Mouse (Mus musculus): Measurements from ENCODE around the gene Olfr920.

Olfr920 gene

DNA sequence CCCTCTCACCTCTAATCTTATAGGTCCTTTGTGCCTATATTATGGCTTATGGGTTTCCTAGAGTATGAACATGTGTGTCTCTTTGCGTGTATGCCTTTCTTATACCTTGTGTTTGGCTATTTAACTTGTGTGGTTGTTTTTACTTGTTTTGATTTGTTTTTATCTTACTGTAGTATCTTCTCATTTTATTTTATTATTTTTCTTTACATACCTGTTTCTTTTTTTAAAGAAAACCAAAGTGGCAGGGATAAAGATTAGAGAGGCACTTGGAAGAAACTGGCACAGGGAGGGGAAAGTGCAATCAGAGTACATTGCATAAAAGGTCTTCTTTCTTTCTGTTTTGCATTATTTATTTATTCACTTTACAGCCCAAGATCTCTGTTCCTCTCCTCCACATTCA is at the start of gene Olfr920:
Gene Olfr920, plus strand, starts transcription at position 301 of the 400 bp plus-strand sequence.
- DNase-seq (ENCODE audit: low spot score in 2 of 2), result no peak

DNA sequence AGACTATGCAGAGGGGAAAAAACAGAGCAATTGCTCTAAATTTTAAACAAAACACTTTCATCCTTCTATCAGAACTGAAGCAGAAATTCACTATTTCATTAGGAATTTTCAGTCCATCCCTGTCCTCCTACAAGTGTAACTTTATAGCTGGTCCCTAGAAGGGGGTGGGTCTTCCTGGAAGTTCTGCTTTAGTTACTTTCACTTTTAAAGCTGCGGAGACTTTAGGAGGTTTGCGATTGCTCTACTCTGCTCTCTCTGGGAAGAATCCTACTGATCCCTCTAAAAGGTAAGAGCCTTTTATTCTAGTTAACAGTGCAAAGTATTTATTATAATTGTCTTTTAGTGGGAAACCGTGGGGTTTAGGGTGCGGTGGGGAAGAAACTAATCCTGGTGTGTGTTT is 34.0 kb upstream of the Olfr920 start, which contains the start of gene Vwa5a:
Gene Vwa5a, plus strand, starts transcription at position 167 of the 400 bp plus-strand sequence.
- no peak for DNase-seq (ENCODE audit: low spot score in 2 of 2)

DNA sequence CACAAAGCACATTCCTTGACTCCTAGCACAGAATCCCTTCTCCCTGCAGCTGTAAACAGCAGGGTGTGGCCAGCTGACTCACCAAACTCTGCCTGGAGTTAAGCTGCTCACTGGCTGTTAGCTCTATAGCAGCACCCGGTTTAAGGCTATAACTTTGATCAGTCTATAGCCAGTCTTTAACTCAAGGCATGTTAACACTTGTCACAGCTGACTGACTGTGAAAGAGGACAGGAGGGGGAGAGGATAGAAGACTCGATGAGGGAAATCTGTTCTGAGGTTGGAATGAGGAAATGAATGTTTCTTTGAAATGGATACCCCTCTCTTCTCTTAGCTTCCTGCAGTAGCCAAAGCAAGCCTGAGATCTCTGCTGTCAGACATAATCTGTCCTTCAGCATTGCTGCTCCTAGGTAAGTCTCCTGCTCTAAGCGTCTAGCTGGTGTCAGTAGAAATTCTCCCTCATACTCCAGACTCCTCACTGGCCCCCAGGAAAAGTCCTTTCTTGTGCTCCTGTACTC is 33.1 kb upstream of the Olfr920 start:
- DNase-seq (ENCODE audit: low spot score in 2 of 2), result peak in 1 of 2 experiments; percentile 14

DNA sequence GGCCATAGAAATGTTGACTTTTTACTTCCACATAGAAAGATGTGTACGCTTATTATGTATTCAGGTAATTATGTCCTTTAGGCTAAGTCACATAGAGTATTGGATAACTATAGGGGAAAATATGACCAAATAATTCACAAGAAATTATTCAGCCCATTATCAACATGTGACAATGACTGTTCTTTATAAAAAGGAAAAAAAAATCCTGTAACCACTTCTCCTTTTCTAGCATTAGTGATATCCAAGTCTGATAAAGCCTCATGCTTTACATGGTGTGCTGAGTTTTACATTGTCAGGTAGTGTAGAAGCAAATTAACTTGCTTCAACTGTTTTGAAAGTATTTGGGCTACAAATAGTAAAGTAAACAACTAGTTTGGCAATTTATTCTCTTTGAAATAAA is 28.1 kb upstream of the Olfr920 start:
- DNase-seq (ENCODE audit: low spot score in 2 of 2), result no peak

DNA sequence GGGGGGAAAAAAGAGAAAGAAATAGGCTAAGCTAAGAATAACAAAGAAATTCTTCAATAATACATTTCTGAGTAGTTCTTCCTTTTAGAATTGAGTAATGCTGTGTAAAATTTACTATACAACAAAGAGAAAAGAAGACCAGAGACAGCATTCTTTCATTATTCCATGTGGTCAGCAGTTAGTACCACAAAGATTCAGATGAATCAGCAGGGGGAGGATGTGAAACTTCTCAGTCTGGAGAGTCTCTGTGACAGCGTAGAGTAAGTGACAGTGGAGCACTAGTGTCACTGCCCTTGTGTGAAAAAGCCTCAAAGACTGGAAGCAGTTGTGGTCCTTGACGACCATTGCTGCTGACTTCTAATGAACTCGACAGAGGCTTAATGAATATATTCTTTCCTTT is 23.9 kb upstream of the Olfr920 start:
- DNase-seq (ENCODE audit: low spot score in 2 of 2), result no peak

DNA sequence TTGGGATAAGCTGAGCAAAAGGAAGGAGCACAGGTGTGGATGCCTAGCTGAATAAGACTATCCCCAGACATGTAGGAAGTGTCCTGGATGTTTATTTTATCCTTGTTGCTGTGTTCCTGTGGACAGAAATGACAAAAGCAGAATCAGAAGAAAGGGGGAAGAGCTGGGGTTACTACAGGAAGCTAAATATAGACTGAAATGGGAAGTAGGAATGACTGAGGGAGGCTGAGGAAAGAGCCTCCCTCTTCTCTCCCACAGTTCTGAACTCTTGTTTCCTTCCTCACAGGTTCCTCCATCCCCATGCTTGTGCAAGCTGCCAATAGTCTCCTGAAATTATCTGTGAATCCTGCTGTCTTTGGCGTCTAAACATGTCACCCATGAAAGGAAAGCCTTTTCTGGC is 10.7 kb upstream of the Olfr920 start:
- DNase-seq (ENCODE audit: low spot score in 2 of 2), result no peak

DNA sequence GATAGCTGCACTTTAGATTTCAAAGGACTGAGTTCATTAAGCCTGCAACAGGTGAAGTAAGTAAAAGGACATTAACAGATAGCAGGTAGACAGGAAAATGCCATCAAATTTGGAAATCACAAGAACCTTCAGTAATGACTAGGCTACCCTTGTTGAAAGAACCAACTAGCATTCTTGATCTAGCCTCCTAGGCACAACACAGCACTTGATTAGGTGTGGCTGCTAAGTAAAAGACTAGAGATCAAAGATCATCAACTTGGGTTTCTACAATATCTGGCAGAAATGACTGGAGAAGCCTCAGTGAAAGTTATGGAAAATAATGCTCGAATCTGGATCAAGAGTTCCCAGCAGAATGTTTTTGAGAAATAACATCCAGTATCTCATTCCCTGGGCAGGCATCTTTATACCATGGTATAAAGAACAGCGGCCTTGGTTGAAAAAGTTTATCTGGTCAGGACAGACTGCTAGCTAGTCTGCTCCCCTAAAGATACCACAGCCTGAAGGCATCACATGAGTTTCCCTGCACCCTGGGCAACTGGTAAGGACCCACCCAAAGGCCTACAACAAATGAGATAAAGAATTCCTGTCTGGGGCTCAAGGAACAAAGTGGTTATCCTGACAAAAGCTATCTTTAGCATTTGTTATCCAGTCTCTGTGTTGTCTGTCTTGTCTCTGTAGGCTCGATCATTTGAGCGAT is 7.3 kb upstream of the Olfr920 start:
- DNase-seq (ENCODE audit: low spot score in 2 of 2), result no peak

DNA sequence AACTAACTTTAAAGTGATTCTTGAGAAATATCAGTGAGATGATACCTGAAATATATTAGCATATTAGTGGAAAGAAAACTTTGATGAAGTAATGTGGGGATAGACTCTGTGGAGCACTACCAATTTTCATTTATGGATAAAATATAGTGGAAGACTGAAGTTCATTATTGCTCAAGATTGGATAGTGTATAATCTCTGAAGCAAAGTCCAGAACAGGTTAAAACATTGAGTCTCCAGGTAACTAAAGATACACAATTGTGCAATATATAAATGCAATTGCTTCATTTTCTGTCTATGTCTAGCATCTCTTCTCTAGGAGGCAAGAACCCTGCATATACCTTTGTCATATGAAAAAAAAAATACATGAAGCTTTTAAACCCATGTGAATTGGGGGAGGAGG is 20.7 kb downstream of the Olfr920 start, which contains the start of gene Olfr921:
Gene Olfr921, plus strand, starts transcription at position 301 of the 400 bp plus-strand sequence.
- no peak for DNase-seq (ENCODE audit: low spot score in 2 of 2)

DNA sequence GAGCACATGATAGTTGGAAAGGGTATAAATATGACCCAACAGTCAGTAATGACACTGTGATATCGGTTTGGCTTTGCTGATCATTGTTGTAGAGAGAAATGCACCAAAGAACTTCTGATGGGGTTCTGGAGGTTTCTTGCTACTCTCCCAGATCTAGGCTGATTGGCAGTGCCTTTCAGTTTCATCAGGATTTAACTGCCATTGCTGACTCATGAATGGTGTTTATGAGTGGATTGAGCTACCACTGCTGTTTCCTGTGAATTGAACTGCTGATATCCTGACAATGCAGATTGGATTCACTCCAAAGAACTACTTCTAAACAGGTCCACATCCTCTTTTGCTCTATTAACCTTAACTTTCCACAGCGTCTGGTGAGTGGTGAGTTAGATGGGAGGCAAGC is 40.6 kb downstream of the Olfr920 start:
- DNase-seq (ENCODE audit: low spot score in 2 of 2), result no peak

DNA sequence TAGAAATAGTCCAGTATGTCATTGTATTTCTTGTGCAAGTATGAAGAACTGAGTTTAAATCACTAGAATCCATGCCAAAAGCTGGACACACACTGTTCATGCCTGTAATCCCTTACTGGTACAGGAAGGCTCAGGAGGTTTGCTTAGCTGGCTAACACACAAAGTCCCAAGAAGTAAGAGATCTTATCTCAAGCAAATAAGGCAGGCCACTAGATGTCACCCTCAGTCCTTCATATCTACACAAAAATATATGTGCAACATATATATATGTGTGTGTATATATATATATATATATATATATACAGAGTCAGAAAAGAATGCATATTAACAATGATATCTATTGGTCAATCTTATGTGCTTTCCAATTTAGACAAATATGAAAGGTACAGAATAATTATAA is 53.6 kb downstream of the Olfr920 start:
- DNase-seq (ENCODE audit: low spot score in 2 of 2), result no peak

All from spleen, postnatal 10 days (tissue).